Mouse (Mus musculus) ovary, adult 10 weeks (tissue): ENCODE results near the gene Btbd35f23. TPM values are rescaled to one million over a fixed set of nuclear protein-coding genes. Genes with fewer than 3 reads are reported as not detected.

ENCODE experiments used
- polyA plus RNA-seq: library from polyadenylated mRNA; stranded (reverse); fragments of 350-450 nt; fragmentation: Illumina TruSeq; extraction: RNeasy Lipid Tissue Mini Kit (QIAGEN cat#74804); gene quantifications from one replicate; pipeline ENCODE4 v1.2.3, GENCODE M21; 2014

The Btbd35f23 gene
- polyA plus RNA-seq, result not detected

GRCm38 (mm10) chrX:3076575-3076974 is at the start of gene Btbd35f23:
Gene Btbd35f23, plus strand, starts transcription at chrX:3076875.

Other genes starting within 250 kb of the Btbd35f23 start
- not detected for gene Btbd35f24, start 119.0 kb downstream of the Btbd35f23 start, polyA plus RNA-seq